Mouse (Mus musculus): ENCODE measurements around the gene Hoxb9.

DNA sequence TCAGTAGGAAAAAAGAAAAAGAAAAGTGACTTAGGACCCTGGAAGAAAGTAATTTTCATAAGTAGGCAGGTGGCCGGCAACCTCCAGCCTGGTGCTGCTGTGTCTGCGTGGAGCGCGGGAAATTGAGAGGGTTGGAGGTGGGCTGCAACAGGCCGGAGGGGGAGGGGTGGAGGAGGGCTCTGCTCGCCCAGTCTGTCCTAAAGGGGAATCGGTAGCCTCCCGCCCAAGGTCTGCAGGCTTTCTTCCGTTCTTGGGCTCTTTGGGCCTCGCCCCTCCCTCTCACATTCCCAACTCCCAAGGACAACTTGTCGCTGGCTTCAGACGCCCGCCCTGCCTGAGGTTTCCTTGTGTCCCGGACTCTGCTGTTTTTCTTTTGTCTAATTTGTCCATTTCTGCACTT lies 20.4 kb upstream of the Hoxb9 start:
- no peak for TF ChIP-seq CTCF (IDR thresholded peaks at IDR 0.05; ENCODE audit: control insufficient read depth, insufficient read depth, insufficient read length)
- TF ChIP-seq USF1 (IDR thresholded peaks at IDR 0.05; ENCODE audit: low read depth), result no peak
- TF ChIP-seq FOSL1 (IDR thresholded peaks at IDR 0.05; ENCODE audit: insufficient read depth, low read length, poor library complexity, severe bottlenecking), result no peak

All from C2C12 (cell line).